Mouse (Mus musculus): ENCODE measurements around the gene Ccdc188.

The Ccdc188 gene

GRCm38 (mm10) chr16:18236676-18237501 lies 19.2 kb downstream of the Ccdc188 start:
- no peak for DNase-seq

GRCm38 (mm10) chr16:18241581-18241980 lies 23.9 kb downstream of the Ccdc188 start:
- DNase-seq: no peak

GRCm38 (mm10) chr16:18247521-18248399 lies 30.1 kb downstream of the Ccdc188 start:
- DNase-seq: no peak

GRCm38 (mm10) chr16:18248433-18249363 lies 31.0 kb downstream of the Ccdc188 start, which contains the start of the genes Trmt2a and Ranbp1:
Gene Trmt2a (plus strand): TSS chr16:18248679.
Gene Ranbp1 (minus strand): TSS chr16:18248732.
- peak; percentile 99 for DNase-seq

GRCm38 (mm10) chr16:18249364-18249967 lies 31.8 kb downstream of the Ccdc188 start:
- peak; percentile 41 for DNase-seq

GRCm38 (mm10) chr16:18250231-18250630 lies 32.6 kb downstream of the Ccdc188 start:
- no peak for DNase-seq

- no peak for DNase-seq
Measured at GRCm38 (mm10) chr16:18250828-18251790, 33.4 kb downstream of the Ccdc188 start.

GRCm38 (mm10) chr16:18252736-18253135 lies 35.1 kb downstream of the Ccdc188 start:
- DNase-seq: no peak

GRCm38 (mm10) chr16:18253866-18254265 lies 36.2 kb downstream of the Ccdc188 start:
- no peak for DNase-seq

GRCm38 (mm10) chr16:18258221-18258620 lies 40.5 kb downstream of the Ccdc188 start, which contains the start of gene Gm49776:
Gene Gm49776 (minus strand): TSS chr16:18258321.
- DNase-seq: no peak

- DNase-seq: no peak
Measured at GRCm38 (mm10) chr16:18265024-18265423, 47.3 kb downstream of the Ccdc188 start.

GRCm38 (mm10) chr16:18268182-18268581 lies 50.5 kb downstream of the Ccdc188 start:
- peak; percentile 16 for DNase-seq
